Mouse (Mus musculus): ENCODE results near the gene Nt5m. TPM values are rescaled to one million over a fixed set of nuclear protein-coding genes. Genes with fewer than 3 reads are reported as not detected.

Nt5m gene
- 44.4 and 46.3 TPM in 2 replicates for polyA plus RNA-seq (2015; fragmentation: Nextera tagmentation; extraction: Ambion mirVana)

DNA sequence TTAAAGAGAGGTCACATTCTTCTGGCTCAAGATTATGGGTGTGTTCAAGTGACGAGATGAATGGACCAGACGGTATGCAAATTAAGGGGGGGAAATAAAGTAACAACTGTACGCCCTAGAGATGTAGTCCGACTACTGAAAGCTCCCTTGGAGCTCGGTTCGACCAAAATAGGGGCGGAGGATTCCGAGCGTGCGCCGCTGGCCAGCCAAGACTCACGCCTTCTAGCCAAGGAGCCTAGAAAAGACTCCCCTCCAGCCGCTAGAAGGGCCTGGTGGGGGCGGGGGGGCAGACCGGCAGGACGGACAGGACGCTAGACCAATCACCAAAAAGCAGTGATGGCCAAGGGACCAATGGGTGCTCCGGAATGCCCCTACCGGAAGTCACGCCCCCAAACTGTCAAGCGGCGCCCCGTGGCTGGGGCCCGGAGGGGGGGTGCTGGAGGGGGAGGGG is at the start of gene Nt5m:
Gene Nt5m (plus strand): TSS at position 440 of the 451 bp plus-strand sequence.
- ATAC-seq (ENCODE audit: low FRiP score, low TSS enrichment) = peak; percentile 97
- 0% methylated on average over 23 of the region's 24 CpGs for WGBS
- Histone ChIP-seq H3K36me3 (ENCODE audit: insufficient read depth, low read length) (peaks cover 14% of the 10 kb centered on the region; the same call in 1 of the 2 replicates), H3K4me3 (ENCODE audit: low read length) (peak within 1 kb of the TSS; percentile 98), H3K27ac (ENCODE audit: low read length) (peak within 1 kb of the TSS; percentile 97), H3K27me3 (ENCODE audit: insufficient read depth, low read length) (no peaks in the 10 kb centered on the region), H3K9ac (replicated peaks; ENCODE audit: low read length) (peak within 1 kb of the TSS; percentile 95), H3K4me1 (ENCODE audit: insufficient read depth, low read length) (peaks cover 19% of the 10 kb centered on the region), H3K9me3 (ENCODE audit: low read length) (no peaks in the 10 kb centered on the region), H3K4me2 (replicated peaks; ENCODE audit: low read depth, low read length) (peak within 1 kb of the TSS; percentile 75)

DNA sequence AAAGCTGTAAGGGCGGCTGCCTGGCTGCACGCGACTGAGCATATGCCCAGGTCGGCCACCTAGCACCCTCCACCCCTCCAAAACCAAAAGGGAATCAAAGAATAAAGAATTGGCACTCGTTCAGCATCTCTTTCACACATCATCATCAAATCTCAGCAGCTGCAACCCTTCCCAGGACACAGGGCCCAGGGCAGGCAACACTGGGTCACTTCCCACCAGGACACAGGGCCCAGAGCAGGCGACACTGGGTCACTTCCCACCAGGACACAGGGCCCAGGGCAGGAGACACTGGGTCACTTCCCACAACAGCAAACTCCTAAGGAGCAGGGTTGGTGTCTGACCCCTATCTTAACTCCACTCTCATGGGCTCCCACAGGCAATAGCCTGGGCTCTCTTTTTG is 45.9 kb upstream of the Nt5m start:
- no peak overlapping the region for H3K27ac ChIP-seq (ENCODE audit: low read length)
- H3K9ac ChIP-seq (replicated peaks; ENCODE audit: low read length) = no peak overlapping the region
- H3K9me3 ChIP-seq (ENCODE audit: low read length) = no peaks in the 10 kb centered on the region
- ATAC-seq (ENCODE audit: low FRiP score, low TSS enrichment) = no peak
- 90% methylated on average over 6 of the region's 6 CpGs for WGBS
- H3K4me2 ChIP-seq (replicated peaks; ENCODE audit: low read depth, low read length) = no peak overlapping the region
- peaks cover 52% of the 10 kb centered on the region for H3K36me3 ChIP-seq (ENCODE audit: insufficient read depth, low read length)
- H3K4me3 ChIP-seq (ENCODE audit: low read length) = no peak overlapping the region
- no peaks in the 10 kb centered on the region for H3K4me1 ChIP-seq (ENCODE audit: insufficient read depth, low read length)
- H3K27me3 ChIP-seq (ENCODE audit: insufficient read depth, low read length) = no peaks in the 10 kb centered on the region

DNA sequence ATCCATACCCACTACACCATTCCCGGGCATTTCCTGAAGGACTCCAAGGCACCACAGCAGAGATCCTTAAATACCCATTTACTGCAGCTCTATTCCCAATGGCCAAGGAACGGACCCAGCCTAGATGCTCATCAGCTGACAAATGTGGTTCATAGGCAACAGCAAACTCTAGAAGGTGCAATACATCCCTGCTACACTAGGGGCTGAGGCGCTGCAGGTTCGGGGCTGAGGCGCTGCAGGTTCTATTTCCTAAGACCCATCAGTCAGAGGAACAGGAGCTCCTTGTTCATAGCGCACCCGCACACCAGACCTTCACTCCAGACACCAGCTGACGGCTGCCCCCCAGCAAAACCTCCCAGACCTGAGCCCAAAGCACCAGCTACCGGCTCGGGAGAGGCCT is 38.8 kb upstream of the Nt5m start:
- ATAC-seq (ENCODE audit: low FRiP score, low TSS enrichment) = no peak
- H3K9me3 ChIP-seq (ENCODE audit: low read length) = no peaks in the 10 kb centered on the region
- H3K4me3 ChIP-seq (ENCODE audit: low read length) = no peak overlapping the region
- H3K27me3 ChIP-seq (ENCODE audit: insufficient read depth, low read length) = no peaks in the 10 kb centered on the region
- no peak overlapping the region for H3K4me2 ChIP-seq (replicated peaks; ENCODE audit: low read depth, low read length)
- 94% methylated on average over 10 of the region's 10 CpGs for WGBS
- H3K9ac ChIP-seq (replicated peaks; ENCODE audit: low read length) = no peak overlapping the region
- no peak overlapping the region for H3K27ac ChIP-seq (ENCODE audit: low read length)
- H3K4me1 ChIP-seq (ENCODE audit: insufficient read depth, low read length) = no peaks in the 10 kb centered on the region
- peaks cover 85% of the 10 kb centered on the region for H3K36me3 ChIP-seq (ENCODE audit: insufficient read depth, low read length)

DNA sequence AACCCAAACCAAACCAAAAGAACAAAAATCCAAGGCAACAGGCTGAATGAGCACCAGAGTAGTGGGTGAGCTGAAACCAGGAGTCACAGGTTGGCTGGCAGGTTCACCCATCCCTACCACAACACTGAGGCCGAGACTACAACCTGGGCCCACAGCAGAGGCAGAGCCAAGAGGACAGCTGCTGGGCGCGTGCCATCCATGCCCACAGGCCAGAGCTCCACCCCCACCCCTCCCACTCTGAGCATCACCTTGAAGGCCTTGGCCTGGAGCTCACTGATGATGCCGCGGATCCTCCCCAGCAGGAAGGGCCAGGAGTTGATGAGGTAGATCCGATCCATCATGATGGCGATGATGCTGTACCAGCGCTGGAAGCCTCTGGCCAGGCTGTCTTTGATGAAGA is 37.4 kb upstream of the Nt5m start:
- 96% methylated on average over 8 of the region's 8 CpGs for WGBS
- no peaks in the 10 kb centered on the region for H3K4me1 ChIP-seq (ENCODE audit: insufficient read depth, low read length)

DNA sequence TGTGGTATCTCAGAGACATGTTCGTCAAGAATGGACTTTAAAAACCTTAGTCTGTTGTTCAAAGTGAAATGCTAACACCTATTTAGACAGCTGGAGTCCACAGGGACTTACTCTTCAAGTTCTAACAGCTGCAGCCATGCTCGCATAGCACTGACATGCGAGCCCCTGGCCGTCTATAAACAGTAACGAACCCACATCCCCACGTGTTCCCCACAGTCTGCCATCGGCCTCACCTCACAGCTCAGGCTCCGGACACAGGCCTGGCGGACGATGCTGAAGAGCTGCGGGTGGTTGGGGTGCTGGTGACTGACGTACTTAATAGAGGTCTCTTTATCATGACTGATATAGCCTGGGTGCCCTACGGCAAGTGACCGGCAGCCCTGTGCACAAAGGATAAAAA is 35.7 kb upstream of the Nt5m start:
- Histone ChIP-seq H3K27me3 (ENCODE audit: insufficient read depth, low read length) (no peaks in the 10 kb centered on the region), H3K4me1 (ENCODE audit: insufficient read depth, low read length) (peaks cover 3% of the 10 kb centered on the region), H3K9ac (replicated peaks; ENCODE audit: low read length) (no peak overlapping the region), H3K27ac (ENCODE audit: low read length) (no peak overlapping the region), H3K9me3 (ENCODE audit: low read length) (no peaks in the 10 kb centered on the region), H3K4me2 (replicated peaks; ENCODE audit: low read depth, low read length) (no peak overlapping the region), H3K4me3 (ENCODE audit: low read length) (no peak overlapping the region), H3K36me3 (ENCODE audit: insufficient read depth, low read length) (peaks cover 77% of the 10 kb centered on the region)
- WGBS = 82% methylated on average over 14 of the region's 14 CpGs
- no peak for ATAC-seq (ENCODE audit: low FRiP score, low TSS enrichment)

More for the DNA sequence above, 37.4 kb upstream of the Nt5m start:
- no peak for ATAC-seq (ENCODE audit: low FRiP score, low TSS enrichment)
- H3K27ac ChIP-seq (ENCODE audit: low read length) = no peak overlapping the region
- peaks cover 92% of the 10 kb centered on the region for H3K36me3 ChIP-seq (ENCODE audit: insufficient read depth, low read length)
- H3K4me3 ChIP-seq (ENCODE audit: low read length) = no peak overlapping the region
- H3K9ac ChIP-seq (replicated peaks; ENCODE audit: low read length) = no peak overlapping the region
- no peaks in the 10 kb centered on the region for H3K27me3 ChIP-seq (ENCODE audit: insufficient read depth, low read length)
- H3K9me3 ChIP-seq (ENCODE audit: low read length) = no peaks in the 10 kb centered on the region
- H3K4me2 ChIP-seq (replicated peaks; ENCODE audit: low read depth, low read length) = no peak overlapping the region

DNA sequence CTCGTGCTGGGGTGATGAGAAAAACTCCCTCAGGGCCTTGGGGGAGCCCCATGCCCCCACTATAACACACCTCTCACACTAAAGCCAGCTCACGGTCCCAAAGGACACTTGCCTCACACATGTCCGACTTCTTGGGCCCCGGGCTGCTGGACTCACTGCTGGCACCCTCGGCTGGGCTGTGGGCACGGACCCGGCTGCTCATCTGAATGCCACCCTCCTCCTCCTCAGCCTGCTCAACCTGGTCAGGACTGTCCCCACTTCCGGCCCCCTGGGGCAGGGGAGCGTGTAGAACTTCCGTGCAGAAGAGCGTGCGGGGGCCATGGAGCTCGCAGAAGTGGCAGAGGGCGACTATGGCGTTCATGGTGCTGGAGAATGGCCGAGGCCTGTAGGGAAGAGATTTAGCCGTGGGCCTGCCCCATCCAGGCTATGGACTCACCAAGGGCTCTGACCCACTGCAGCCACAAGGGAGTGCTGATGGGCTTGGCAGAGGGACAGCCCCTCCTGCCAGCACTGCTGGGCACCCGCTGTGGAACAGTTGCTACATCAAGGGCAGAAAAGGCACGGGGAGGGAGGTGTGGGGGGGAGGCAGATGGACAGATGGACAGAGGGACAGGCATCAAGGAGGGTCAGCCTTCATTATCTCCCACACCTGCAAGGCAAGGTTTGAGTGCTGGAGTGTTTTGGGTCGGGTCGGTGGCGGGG is 34.7 kb upstream of the Nt5m start:
- Histone ChIP-seq H3K4me3 (ENCODE audit: low read length) (no peak overlapping the region), H3K27ac (ENCODE audit: low read length) (no peak overlapping the region), H3K4me1 (ENCODE audit: insufficient read depth, low read length) (peaks cover 8% of the 10 kb centered on the region), H3K4me2 (replicated peaks; ENCODE audit: low read depth, low read length) (no peak overlapping the region), H3K9me3 (ENCODE audit: low read length) (no peaks in the 10 kb centered on the region), H3K27me3 (ENCODE audit: insufficient read depth, low read length) (no peaks in the 10 kb centered on the region), H3K36me3 (ENCODE audit: insufficient read depth, low read length) (peaks cover 67% of the 10 kb centered on the region), H3K9ac (replicated peaks; ENCODE audit: low read length) (no peak overlapping the region)
- no peak for ATAC-seq (ENCODE audit: low FRiP score, low TSS enrichment)
- WGBS = 92% methylated on average over 22 of the region's 22 CpGs

DNA sequence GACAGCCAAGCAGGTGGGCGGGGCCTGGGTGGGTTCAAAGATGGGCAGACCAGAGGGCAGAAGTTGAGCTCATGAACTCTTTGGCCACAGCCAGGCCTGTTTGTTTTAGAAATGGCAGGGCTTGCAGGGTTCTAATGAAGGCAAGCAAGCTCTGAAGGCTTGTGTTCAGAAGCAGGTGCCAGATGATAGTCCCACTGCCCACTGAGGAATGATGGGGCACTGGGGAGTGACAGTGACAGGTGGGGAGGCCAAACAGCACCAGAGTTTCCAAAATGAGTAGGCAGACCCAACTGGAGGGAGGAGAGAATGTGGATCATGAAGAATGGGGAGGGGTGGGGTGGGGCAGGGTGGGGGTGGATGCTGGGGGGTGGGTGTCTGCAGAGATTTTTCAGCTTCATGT is 34.0 kb upstream of the Nt5m start:
- Histone ChIP-seq H3K27ac (ENCODE audit: low read length) (no peak overlapping the region), H3K36me3 (ENCODE audit: insufficient read depth, low read length) (peaks cover 60% of the 10 kb centered on the region), H3K27me3 (ENCODE audit: insufficient read depth, low read length) (no peaks in the 10 kb centered on the region), H3K4me3 (ENCODE audit: low read length) (no peak overlapping the region), H3K4me2 (replicated peaks; ENCODE audit: low read depth, low read length) (no peak overlapping the region), H3K9me3 (ENCODE audit: low read length) (no peaks in the 10 kb centered on the region), H3K4me1 (ENCODE audit: insufficient read depth, low read length) (peaks cover 8% of the 10 kb centered on the region), H3K9ac (replicated peaks; ENCODE audit: low read length) (no peak overlapping the region)
- no peak for ATAC-seq (ENCODE audit: low FRiP score, low TSS enrichment)
- 94% methylated on average over 1 of the region's 1 CpGs for WGBS

DNA sequence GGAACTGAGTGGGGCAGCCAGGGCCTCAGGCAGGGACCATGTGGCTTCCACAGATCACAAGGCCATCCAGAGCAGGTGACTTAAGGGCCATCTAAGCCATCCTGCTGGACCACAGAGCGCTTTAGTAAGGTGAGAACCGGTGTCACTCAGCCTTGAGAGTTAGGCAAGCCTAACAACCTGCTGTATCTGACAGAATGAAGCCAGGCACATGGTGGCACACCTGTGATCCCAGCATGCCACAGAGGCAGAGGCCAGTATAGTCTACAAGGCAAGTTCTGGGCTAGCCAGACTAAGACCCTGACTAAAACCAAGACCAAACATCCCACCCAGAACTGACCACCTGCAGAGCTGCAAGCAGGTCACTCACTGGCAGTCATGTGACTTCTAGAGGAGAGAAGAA is 33.6 kb upstream of the Nt5m start:
- H3K4me2 ChIP-seq (replicated peaks; ENCODE audit: low read depth, low read length) = no peak overlapping the region
- WGBS = 100% methylated on average over 2 of the region's 2 CpGs
- H3K27ac ChIP-seq (ENCODE audit: low read length) = no peak overlapping the region
- H3K4me1 ChIP-seq (ENCODE audit: insufficient read depth, low read length) = peaks cover 8% of the 10 kb centered on the region
- H3K9ac ChIP-seq (replicated peaks; ENCODE audit: low read length) = no peak overlapping the region
- no peak for ATAC-seq (ENCODE audit: low FRiP score, low TSS enrichment)
- no peaks in the 10 kb centered on the region for H3K9me3 ChIP-seq (ENCODE audit: low read length)
- peaks cover 56% of the 10 kb centered on the region for H3K36me3 ChIP-seq (ENCODE audit: insufficient read depth, low read length)
- no peak overlapping the region for H3K4me3 ChIP-seq (ENCODE audit: low read length)
- no peaks in the 10 kb centered on the region for H3K27me3 ChIP-seq (ENCODE audit: insufficient read depth, low read length)

DNA sequence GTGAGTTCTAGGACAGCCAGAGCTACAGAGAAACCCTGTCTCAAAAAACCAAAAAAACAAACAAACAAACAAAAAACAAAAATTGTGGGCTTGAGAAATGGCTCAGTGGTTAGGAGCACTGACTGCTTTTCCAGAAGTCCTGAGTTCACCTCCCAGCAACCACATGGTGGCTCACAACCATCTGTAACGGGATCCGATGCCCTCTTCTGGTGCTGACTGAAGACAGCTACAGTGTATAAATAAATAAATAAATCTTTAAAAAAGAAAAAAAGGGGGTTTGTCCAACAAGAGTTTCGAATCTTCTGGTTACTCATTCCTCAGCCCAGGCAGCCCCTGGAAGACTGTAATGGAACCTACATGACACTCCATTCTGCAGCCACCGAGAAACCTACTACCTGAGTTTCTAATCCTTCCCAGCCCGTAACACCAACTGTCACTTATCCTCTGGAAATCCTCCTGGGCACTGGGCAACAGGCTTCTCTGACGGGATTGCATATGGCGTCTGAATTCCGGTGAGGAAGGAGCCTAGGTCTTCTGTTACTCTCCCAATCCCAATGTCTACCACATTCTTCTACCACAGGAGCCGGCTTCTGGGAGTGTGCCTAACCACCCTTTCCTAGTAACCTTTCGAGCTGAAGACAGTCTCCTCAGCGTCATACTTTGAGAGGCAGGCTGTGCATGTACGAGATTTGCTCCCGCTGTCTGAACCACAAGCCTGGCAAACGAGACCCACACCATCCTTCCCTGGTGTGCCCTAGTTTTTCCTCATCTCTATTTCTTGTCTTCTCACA is 30.9 kb upstream of the Nt5m start:
- H3K27ac ChIP-seq (ENCODE audit: low read length) = peak overlapping the region; percentile 94; the same call in 1 of the 2 replicates
- H3K9me3 ChIP-seq (ENCODE audit: low read length) = no peaks in the 10 kb centered on the region
- H3K4me2 ChIP-seq (replicated peaks; ENCODE audit: low read depth, low read length) = peak overlapping the region; percentile 76
- WGBS = 69% methylated on average over 14 of the region's 14 CpGs
- no peak for ATAC-seq (ENCODE audit: low FRiP score, low TSS enrichment)
- no peaks in the 10 kb centered on the region for H3K27me3 ChIP-seq (ENCODE audit: insufficient read depth, low read length)
- peaks cover 29% of the 10 kb centered on the region for H3K36me3 ChIP-seq (ENCODE audit: insufficient read depth, low read length)
- H3K9ac ChIP-seq (replicated peaks; ENCODE audit: low read length) = peak overlapping the region; percentile 91; the same call in 1 of the 2 replicates
- H3K4me3 ChIP-seq (ENCODE audit: low read length) = peak overlapping the region; percentile 73
- H3K4me1 ChIP-seq (ENCODE audit: insufficient read depth, low read length) = peaks cover 11% of the 10 kb centered on the region

All from kidney, embryonic 16.5 days (tissue).